Mouse (Mus musculus) erythroblast, embryonic 14.5 days (primary cell): Measurements from ENCODE around the gene Nek8. TPM values are rescaled to one million over a fixed set of nuclear protein-coding genes. Genes with fewer than 3 reads are reported as not detected.

ENCODE experiments used
- H3K27me3 ChIP-seq: 2 replicates; pipeline ENCODE4 v1.6.1; 2012; ENCODE audit warnings: inconsistent platforms; ENCODE audit not compliant: control insufficient read depth
- H3K36me3 ChIP-seq: 2 replicates; pipeline ENCODE4 v1.6.1; 2012; ENCODE audit warnings: mild to moderate bottlenecking, inconsistent platforms; ENCODE audit not compliant: control insufficient read depth
- H3K4me1 ChIP-seq: 2 replicates; pipeline ENCODE4 v1.6.1; 2012; ENCODE audit warnings: inconsistent platforms; ENCODE audit not compliant: control insufficient read depth
- H3K4me3 ChIP-seq: replicated peaks from 2 replicates; pipeline ENCODE3; 2012; ENCODE audit warnings: moderate library complexity, mild to moderate bottlenecking, inconsistent platforms
- H3K9me3 ChIP-seq: 2 replicates; pipeline ENCODE4 v1.6.1; 2012; ENCODE audit warnings: low read length, inconsistent platforms, mixed read lengths; ENCODE audit not compliant: control insufficient read depth
- GATA1 ChIP-seq: IDR thresholded peaks from 2 replicates; pipeline ENCODE4 v1.6.1; 2012; ENCODE audit warnings: low read length, inconsistent platforms, mixed read lengths
- TAL1 ChIP-seq: IDR thresholded peaks from 3 replicates; pipeline ENCODE4 v1.6.1; 2012; ENCODE audit warnings: low read length, inconsistent platforms, mixed read lengths
- polyA plus RNA-seq: library from polyadenylated mRNA; stranded (reverse); fragments of >175 nt; gene quantifications from 2 replicates; pipeline ENCODE4 v1.2.3, GENCODE M21; 2012

Gene Nek8
- polyA plus RNA-seq, 1 experiment: 2.0 TPM

DNA sequence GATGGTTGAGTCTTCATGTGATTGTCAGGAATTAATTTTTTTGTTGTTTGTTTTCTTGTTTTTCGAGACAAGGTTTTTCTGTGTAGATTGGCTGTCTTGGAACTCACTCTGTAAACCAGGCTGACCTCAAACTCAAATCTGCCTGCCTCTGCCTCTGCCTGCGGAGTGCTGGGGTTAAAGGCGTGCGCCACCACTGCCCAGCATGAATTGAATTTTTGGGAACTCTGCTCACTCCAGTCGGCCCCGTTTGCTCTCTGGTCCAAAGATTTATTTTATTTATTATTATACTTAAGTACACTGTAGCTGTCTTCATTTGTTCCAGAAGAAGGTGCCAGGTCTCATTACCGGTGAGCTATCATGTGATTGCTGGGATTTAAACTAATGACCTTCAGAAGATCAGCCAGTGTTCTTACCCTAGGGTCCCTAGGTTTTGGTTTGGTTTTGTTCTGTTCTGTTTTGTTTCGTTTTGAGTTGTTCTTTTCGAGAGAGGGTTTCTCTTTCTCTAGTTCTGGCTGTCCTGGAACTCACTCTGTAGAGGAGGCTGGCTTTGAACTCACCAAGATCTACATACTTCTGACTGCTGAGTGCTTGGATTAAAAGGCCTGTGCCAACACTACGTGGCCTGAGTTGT is 7.5 kb upstream of the Nek8 start:
- Histone ChIP-seq H3K27me3 (peaks cover 34% of the 10 kb centered on the region), H3K4me1 (peaks cover 58% of the 10 kb centered on the region), H3K4me3 (peak overlapping the region; percentile 88)

GRCm38 (mm10) chr11:78182961-78183844 is 6.7 kb upstream of the Nek8 start, which contains the start of gene Rpl23a:
Rpl23a (minus strand) TSS chr11:78183584.
- Histone ChIP-seq H3K4me3 (peak within 1 kb of the TSS; percentile 88), H3K36me3 (peaks cover 41% of the 10 kb centered on the region), H3K9me3 (peaks cover 2% of the 10 kb centered on the region; the same call in 1 of the 2 replicates), H3K4me1 (peaks cover 56% of the 10 kb centered on the region), H3K27me3 (peaks cover 26% of the 10 kb centered on the region)
- TF ChIP-seq GATA1: no peak
- no peak for TF ChIP-seq TAL1

More for the DNA sequence above, 7.5 kb upstream of the Nek8 start:
- Histone ChIP-seq H3K36me3 (peaks cover 37% of the 10 kb centered on the region), H3K9me3 (peaks cover 10% of the 10 kb centered on the region; the same call in 1 of the 2 replicates)
- TF ChIP-seq TAL1 (no peak), GATA1 (no peak)

- Histone ChIP-seq H3K9me3 (no peaks in the 10 kb centered on the region), H3K36me3 (peaks cover 41% of the 10 kb centered on the region), H3K4me1 (peaks cover 63% of the 10 kb centered on the region), H3K27me3 (peaks cover 19% of the 10 kb centered on the region), H3K4me3 (peak overlapping the region; percentile 88)
- no peak for TF ChIP-seq TAL1
- no peak for TF ChIP-seq GATA1
Measured at GRCm38 (mm10) chr11:78182450-78182849, 6.0 kb upstream of the Nek8 start.

DNA sequence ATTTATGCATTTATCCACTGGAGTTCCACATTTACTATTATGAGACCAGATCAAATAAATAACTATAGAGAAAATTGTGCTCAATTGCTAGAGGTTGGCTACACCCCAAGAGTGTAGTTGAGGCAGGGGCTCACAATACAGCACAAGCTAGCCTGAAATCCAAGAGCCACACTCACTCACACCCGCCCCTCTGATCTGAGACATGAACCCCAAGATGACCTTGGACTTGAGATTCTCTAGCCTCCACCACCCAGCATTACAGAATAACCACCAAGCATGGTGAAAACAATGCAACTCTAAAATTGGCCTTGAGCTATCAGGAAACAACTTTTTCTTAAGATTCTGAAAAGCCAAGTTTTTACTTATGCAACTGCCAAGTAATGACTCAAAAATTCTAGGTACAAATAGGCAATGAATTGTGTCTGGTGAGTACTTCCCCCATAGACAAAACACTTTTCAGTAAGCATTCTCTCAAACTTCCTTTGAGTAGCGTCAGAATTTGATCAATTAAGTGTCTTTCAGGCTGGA is 5.4 kb upstream of the Nek8 start:
- TF ChIP-seq TAL1: no peak
- TF ChIP-seq GATA1: no peak
- Histone ChIP-seq H3K9me3 (no peaks in the 10 kb centered on the region), H3K36me3 (peaks cover 41% of the 10 kb centered on the region), H3K4me3 (peak overlapping the region; percentile 88), H3K4me1 (peaks cover 66% of the 10 kb centered on the region), H3K27me3 (peaks cover 13% of the 10 kb centered on the region)

- H3K9me3 ChIP-seq: no peaks in the 10 kb centered on the region
- H3K36me3 ChIP-seq: peaks cover 41% of the 10 kb centered on the region
- H3K4me1 ChIP-seq: peaks cover 74% of the 10 kb centered on the region
- H3K4me3 ChIP-seq: peak overlapping the region; percentile 88
- H3K27me3 ChIP-seq: no peaks in the 10 kb centered on the region
- TF ChIP-seq TAL1 (no peak), GATA1 (no peak)
Measured at GRCm38 (mm10) chr11:78180081-78180761, 3.7 kb upstream of the Nek8 start.

DNA sequence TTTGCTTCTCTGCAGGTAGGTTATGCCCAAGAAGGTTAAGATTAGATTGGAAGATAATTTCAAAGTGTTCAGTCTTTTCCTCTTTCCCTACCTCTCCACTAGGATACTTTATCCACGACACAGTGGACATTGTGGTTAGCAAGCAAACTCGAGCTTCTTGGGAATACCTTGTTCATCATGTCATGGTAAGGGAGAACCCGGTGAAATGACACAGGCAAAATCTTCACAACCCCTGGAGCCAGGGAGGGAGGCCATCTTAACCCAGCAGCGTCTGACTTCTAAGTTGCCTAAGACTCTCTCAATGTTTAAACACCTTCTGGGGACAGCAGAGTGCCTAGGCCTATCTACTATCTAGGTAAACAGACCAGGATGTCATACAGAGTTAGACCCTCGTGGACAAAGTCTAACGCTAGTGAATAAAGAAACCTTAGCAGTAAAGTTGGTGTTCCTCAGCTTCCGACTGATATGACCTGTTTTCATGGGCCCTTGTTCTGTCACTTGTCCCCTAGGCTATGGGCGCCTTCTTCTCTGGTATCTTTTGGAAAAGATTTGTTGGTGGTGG is 3.0 kb upstream of the Nek8 start:
- Histone ChIP-seq H3K9me3 (no peaks in the 10 kb centered on the region), H3K4me1 (peaks cover 78% of the 10 kb centered on the region), H3K36me3 (peaks cover 41% of the 10 kb centered on the region), H3K27me3 (no peaks in the 10 kb centered on the region), H3K4me3 (peak overlapping the region; percentile 88)
- TF ChIP-seq GATA1 (peak; percentile 68), TAL1 (no peak)

DNA sequence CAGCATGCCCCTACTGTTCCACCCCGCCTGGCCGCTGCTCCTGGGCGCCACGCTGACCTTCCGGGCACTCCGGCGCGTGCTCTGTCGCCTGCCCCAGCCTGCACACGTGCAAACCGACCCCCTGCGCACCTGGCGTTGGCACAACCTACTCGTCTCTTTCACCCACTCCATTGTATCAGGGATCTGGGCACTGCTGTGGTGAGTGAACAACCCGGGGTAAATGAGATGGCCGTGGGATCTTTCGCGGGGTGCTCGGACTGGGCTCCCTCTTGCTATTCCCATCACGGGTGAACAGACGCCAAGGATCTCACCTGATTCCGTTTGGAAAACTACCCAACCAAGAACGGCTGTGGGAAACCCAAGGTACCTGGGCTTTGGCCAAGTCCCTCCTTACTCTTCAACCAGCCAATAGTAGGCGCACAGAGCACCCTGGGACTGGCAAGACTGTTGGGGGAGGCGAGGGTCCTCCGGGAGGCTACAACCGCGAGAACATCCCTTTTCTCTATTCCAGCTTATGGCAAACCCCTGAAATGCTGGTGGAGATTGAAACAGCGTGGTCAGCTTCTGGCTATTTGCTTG is 2.5 kb upstream of the Nek8 start:
- no peak for TF ChIP-seq GATA1
- TF ChIP-seq TAL1: no peak
- Histone ChIP-seq H3K4me1 (peaks cover 80% of the 10 kb centered on the region), H3K36me3 (peaks cover 41% of the 10 kb centered on the region), H3K27me3 (no peaks in the 10 kb centered on the region), H3K9me3 (no peaks in the 10 kb centered on the region), H3K4me3 (peak overlapping the region; percentile 88)
